Mouse (Mus musculus) lung, postnatal 10 days (tissue): ENCODE results near the gene Ccdc17.

Experiments
- DNase-seq: peaks from one replicate; pipeline ENCODE4 v3.0.0; 2021

The Ccdc17 gene

DNA sequence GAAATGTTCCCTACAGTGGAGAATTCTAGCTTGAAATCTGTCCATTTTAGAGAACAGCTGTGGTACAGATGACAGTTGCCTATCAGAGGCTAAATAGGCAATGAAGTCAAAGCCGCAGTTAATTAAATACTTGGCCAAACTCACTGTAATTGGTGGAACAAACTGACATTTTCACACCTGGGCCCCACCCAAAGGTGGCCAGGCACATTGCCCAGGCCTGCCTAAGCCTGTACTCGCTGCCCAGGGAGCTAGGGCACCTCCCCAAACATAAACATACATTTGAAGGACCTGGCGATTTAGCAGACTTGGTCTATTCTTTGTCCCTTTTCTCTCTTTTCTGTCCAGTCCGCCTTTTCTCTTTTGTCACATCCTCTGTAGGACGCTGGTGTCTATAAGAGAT, at the start of gene Ccdc17:
TSS of gene Ccdc17 (plus strand) at position 276 of the 400 bp plus-strand sequence.
- peak; percentile 3 for DNase-seq

DNA sequence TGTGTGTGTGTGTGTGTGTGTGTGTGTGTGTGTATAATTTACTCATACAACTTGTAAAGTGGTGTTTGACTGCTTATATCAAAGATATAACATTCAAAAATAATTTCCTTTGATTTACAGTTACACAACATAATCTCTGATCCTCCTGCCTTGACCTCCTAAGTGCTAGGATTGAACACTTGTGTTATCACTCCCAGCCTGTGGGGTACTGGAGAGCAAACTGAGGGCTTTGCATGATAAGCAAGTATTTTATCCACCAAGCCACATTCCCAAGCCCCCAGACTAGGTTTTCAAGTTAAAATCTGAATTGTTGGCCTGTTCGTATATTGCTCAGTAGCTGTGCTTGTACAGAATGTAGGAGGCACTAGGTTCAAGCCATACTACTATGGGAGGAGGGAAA, 46.0 kb upstream of the Ccdc17 start:
- no peak for DNase-seq

DNA sequence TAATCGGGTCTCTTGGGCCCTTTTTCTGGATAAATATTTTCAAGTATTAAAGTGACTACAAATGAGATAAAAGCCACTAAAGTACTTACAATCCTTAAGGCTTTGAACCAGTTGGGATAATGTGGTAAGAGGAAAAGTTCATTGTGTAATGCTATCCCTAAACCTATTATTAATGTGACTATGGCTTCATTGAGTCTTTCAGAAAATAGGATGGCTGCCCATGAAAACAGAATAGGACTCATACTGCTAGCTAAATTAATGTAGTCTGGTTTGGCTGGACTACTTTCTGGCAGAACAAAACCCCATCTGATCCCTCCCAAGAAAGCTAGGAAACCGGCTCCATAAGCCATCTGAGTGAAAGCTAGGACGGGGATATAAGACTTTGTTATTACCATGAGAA, 43.4 kb upstream of the Ccdc17 start:
- DNase-seq = no peak

DNA sequence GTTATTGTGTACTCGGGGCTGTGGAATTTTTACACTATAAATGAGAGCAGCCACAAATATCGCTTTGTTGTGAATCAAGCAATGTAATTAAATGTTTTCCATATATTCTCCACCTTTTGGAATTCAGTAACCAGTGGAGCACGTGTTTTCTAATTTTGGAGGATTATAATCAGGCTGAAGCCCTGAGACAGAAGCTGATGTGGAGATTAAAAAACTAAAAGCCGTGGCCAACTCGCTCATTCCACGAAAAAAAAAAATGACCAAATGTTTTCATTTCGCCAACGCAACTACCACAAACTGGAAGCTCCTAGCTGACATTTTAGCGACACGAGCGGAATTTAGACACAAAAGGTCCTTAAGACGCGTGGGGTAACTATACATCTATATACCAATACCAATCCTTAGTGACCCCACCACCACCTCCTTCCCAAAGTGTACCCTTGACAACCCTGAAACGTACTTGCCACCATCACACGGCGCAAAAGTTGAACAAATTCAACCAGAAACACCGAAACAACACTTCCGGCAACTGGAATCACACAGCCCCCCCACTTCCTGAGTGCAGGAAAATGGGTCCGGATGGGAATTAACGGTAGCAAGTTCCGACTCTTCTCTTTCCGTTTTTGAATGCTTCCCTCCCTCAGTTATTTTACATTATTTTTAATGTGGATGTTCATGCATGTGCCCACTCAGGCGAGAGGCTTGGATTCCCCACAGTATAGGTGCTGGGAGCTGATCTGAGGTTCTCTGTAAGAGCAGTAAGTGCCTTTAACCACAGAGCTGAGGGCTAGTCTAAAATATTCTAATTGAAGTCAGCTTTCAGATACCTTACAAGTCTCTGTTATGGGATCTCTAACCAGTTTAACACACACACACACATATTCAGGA, 40.8 kb upstream of the Ccdc17 start, which contains the start of gene Tmem69:
TSS of gene Tmem69 (minus strand) at position 524 of the 888 bp plus-strand sequence.
- DNase-seq = peak; percentile 90

DNA sequence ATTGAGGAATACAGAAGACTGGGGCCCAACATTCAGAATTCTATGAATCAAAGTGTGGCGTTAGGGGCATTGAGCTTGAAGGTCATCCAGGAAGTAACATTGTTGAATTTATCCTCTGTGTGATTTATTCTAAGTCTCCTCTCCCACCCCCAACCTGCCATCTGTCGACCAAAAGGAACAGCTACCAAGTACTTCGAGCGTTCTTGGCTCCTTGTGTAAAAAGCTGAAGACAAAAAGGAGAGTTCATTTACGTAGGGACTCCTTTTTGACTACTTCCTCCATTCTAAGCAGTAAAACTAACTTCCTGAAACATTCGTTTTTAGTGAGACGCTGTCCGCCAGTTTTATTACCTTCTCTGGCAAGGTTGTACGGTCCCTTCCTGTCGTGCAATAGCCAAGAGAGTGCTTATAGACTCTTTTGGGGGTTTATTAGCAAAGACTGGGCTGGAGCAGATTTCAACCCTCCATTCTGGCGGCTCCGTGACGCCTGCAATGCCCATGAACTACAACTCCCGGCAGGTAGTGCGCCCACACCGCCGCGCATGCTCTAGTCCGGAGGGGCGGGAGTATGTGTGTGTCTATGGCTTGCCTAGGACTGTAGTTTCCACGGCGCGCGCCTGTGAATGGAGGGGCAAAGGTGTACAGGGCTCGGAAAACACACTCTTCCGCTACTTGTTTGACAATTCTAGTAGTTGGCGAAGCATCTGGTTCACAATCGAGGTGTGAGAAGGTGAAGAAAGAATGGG, 39.7 kb upstream of the Ccdc17 start:
- DNase-seq = peak; percentile 97

DNA sequence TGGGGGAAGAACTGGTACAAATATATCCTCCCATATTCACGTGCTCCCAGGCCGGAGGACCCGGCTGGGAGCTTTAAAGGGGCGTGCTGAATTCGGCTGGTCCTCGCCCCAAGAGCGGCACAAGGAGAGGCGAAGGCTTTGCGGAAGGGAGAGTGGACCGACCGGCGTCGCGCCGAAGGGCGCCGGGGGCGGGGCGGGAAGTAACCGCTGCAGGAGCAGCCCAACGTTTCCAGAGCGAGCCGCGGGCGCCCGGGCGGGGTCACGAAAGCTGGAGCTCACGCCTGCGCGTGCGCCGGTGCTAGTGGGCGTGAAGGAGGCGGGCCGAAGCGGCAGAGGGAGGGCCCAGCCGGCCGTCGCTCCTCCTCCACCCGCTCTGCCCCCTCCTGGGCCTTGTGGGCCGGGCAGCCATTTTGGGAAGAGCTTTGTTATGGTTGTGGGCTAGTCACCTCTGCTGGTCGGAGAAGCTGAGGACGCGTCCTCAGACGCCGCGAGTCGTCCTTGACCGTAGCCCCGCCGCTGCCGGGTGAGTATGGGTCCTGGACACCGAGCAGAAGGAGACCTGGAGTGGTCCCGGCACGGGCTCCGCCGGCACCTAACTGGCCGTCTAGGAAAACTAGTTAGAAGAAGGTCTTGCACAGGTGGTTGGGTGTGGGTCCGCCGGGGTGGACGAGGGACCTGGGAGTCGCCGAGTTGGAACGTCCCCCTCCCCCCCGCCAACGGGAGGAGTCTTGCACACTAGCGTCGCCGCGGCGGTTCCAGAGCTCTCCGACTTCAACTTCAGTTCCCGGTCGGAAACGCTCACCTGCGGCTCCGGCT, 38.9 kb upstream of the Ccdc17 start, which contains the start of gene Gpbp1l1:
TSS of gene Gpbp1l1 (plus strand) at position 353 of the 816 bp plus-strand sequence.
- DNase-seq = peak; percentile 97

DNA sequence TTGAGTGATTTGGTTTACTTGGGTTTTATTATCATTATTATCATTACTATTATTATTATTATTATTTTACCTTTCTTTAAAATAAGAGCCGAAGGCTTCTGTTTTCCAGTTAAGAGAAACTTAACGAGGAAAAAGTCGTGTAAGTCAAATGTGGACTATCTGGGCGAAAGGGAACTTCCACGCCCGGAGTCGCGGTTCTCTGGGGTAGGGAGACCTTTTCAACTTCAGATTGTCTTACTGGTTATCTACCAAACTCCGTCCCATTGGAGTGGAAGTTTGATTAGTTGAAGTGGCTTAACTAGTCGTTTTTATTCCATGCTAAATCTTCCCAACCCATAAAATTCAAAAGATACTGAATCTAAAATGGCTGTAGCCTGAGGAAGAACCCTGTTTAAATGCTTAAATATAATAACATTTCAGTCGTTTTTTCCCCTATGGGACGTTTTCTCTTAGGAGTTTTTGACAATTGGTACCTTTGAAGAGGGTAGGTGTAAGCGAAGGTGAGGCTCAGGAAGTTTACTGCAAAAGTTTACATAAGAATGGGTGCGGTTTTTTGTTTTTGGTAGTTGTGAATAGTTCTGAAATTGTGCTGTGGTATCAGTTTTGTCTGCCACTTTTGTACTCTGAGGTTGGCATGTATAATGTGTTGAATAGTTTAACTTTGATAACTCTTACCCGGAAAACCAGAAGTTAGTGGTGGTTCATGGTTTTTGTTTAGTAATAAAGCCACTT, 38.1 kb upstream of the Ccdc17 start:
- peak; percentile 7 for DNase-seq

DNA sequence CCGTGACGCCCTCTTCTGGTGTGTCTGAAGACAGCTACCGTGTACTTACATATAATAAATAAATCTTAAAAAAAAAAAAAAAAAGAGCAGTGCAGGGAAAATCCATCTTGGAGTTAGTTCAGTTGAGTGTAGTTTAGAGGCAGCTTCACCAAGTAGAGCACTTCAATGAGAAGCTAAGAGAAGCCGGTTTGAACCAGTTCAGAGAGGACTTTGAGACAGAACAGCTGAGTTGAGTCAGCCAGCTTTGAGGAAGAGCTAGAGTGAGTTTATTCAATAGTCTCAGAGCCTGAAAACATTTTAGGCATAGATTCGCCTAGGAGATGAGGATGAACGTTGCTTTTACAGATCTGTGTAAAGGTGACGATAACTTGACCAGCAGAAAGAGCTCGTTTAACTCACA, 661 bp upstream of the Ccdc17 start:
- no peak for DNase-seq

DNA sequence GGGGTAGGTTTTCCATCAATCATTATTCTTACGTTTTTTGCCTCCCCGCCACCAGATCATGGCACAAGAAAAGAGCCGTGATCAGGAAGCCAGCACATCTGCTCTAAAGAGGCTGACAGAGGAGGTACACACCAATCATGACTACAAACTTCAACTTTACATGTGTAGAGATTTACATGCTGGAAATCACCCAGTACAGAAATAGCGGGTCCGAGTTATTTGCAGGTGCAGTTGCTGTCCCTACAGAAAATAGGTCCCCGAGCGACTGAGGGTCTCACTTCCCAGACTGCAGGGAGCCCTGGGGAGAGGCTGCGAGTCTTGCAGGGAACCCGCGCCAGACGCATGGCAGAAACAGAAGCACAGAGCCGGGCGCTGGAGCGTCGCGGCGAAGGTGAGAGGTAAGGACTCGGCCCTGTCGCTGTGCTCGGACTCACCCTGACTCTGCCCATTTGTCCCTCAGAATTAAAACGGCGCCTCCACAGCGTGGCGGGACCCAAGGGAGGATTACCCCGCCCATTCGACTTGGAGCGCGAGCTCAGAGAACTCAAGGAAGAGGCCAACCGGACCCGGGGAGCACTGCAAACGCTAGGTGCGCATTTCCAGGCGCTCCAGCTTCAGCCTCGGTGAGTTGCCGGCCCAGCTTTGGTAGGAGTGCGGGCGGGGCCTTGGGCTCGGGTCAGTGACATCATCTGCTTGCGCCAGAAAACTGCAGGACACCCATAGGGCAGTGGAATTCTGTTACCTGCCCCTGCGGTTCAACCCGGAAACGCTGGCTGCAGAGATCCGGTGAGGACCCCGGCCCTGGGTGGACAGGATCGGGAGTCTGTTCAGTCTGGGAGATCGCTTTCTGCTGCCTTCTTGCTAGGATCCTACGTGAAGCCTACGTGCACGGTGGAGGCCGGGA, 776 bp downstream of the Ccdc17 start:
- DNase-seq = peak; percentile 93

DNA sequence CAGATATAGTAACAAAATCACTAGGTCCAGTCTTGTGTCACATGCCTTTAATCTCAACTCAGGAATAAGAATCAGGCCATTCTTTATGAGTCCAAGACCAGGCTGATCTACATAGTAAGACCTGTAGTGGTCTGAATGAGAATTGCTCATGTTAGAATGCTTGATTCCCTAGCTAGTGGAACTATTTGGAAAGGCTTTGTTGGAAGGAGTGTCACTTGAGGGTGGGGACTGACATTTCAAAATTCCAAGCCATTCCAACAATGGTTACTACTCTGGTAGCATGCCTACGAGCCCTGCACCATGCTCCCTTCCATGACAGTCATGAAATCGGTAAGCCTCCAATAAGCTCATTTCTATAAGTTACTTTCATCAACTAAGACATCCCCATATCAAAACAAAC, 16.2 kb downstream of the Ccdc17 start:
- DNase-seq = no peak

DNA sequence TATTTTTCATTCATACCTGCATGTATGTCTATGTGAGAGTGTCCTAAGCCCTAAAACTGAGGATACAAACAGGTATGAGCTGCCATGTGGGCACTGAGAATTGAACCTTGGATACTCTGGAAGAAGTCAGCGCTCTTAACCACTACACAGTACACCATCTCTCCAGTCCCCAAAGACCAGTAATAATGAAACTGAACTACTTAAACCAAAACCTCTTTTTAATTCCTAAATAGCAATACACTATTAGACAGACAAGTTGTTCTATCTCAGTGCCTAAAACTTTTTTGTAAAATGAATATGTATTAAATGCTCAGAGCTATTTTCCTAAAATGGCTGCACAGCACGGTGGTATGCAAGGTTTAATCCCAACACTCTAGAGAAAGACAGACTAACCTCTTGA, 18.8 kb downstream of the Ccdc17 start:
- DNase-seq = no peak

DNA sequence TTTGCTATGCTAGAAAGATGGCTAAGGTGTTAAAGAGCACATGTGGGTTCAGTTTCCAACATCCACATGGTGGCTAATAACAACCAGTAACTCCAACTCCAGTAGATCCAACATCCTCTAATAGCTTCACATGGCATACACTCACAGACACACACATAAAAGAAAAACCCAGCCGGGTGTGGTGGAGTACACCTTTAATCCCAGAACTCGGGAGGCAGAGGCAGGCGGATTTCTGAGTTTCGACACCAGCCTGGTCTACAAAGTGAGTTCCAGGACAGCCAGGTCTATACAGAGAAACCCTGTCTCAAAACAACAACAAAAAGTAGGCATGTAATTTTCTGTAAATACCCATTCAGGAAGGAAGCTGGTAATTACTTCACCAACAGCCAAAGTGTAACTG, 28.4 kb downstream of the Ccdc17 start:
- DNase-seq = no peak

DNA sequence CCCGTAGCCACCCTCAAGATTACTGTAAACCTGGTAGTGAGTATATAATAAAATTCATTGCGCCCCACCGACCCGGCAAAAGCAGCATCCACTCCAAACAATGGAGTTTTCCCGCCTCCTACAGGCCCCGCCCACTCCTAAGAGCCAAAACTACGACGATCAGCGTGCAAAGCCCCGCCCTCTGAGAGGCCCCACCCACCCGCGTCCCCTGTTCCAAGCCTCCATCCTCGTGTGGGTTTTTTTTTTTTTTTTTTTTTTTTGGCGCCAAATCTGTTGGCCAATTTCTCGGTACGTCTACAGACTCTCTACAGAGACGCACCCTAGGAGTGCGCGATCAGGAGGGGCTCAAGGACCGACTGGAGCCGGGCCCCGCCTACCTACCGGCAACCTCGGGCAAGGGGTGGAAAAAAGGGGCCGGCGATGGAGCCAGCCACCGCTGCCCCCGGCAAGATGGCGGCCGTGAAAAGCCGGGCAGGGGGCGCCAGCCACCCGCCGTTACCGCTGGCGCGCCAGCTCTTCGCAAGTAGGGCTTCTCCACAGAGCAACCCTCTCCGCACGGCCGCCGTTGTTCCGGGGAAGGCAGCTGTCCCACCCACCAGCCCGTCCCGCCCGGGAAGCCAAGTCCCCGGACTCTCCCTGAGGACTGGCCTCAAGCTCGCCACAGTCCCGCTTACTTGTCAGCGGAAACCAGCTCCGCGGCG, 30.4 kb downstream of the Ccdc17 start:
- DNase-seq = peak; percentile 90

DNA sequence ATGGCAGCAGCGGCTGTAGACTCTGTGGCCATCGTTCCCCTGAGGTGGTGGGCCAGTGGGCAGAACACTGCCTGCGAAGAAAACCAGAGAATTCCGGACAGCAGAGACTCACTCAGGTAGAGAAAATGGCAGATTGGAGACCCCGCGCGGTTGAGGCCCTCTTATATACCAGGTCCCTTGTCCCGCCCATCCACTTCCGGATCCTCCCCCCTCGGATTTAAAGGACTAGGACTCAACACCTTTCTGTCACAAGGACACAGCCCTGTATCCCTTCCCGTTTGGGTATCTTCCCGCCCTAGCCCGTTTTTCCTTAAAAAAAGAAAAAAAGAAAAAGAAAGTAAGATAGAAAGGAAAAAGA, 30.9 kb downstream of the Ccdc17 start:
- peak; percentile 95 for DNase-seq

DNA sequence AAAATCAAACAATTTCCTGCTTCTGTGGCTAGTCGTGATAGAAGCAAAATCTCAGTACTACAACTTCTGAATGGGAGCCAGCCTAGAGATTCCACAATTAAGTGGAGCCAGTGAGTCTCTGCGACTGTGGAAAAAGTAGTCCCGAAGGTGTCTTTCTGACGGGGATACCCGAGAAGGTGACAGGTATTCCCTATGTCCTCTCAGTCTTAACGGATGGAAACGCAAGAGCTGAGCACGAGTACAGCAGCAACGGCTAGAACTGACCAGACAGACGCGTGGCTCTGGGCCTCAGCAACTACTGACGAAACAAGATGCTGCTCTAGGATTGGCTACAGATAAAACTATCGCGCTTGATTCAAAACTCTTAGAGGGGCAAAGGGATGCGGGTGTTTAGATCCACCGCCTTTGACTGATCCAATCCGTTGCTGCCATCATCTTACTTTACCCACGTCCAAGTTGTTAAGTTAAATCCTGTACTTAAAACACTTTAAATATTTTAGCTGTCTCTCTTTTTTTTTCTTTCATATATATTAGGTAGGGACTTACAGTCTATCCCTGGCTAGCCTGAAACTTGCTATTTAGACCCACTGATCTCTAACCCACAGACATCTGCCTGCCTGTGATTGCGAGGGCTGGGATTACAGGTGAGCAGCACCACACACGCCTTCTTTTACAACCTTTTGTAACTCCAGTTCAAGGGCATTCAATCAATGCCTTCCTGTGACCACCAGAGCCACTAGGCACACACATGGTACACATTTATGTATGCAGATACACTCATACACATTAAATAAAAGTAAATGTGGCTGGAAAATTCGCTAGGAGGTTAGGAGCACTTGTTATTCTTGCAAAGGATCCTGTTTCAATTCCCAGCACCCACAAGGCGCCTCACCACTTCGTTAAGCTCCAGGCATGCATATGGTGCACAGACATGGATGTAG, 31.5 kb downstream of the Ccdc17 start, which contains the start of gene Nasp:
TSS of gene Nasp (minus strand) at position 220 of the 941 bp plus-strand sequence.
- DNase-seq = peak; percentile 91

DNA sequence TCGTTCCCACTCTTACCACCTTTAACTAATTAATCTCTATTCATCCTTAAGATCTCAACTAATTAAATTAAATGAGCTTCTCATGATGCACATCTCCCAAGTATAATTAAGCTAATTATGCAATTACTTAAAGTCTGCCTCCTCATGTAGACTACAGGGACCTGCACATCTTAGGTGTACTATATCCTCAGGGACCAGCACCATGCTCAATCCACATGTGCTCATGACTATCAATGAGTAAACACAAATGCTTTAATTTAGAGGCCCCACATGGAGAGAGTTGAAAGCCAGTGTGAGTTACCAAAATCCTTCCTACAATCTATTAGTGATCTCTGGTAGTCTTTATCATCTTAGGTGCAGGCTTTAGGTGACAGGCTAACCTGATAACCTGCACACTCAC, 38.7 kb downstream of the Ccdc17 start:
- no peak for DNase-seq

DNA sequence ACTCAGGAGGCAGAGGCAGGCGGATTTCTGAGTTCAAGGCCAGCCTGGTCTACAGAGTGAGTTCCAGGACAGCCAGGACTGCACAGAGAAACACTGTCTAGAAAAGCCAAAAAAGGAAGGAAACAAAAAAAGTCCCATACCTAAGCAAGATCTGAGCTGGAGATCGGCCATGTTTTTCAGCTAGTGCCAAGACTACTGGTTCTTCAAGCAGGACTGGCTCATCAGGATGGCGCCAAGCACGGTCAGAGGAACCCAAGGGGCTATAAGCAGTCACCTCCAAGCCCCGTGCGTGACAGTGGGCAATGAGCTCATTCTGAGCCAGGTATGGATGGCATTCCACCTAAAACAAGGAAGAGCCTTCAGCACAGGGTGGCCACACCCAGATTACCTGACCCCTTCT, 42.4 kb downstream of the Ccdc17 start:
- no peak for DNase-seq

DNA sequence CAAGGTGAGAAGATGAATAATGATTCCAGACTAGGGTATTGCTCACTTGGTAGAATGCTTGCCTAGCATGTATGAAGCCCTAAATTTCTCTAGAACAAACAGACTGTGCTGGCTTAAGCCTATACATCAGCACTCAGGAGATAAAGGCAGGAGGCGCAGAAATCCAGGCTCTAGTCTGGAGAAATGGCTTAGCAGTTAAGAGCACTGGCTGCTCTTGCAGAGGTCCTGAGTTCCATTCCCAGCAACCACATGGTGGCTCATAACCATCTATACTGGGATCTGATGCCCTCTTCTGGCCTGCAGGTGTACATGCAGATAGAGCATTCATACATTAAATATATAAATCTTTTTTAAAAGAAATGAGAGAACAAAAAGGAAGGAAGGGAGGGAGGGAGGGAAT, 45.6 kb downstream of the Ccdc17 start:
- DNase-seq = no peak

DNA sequence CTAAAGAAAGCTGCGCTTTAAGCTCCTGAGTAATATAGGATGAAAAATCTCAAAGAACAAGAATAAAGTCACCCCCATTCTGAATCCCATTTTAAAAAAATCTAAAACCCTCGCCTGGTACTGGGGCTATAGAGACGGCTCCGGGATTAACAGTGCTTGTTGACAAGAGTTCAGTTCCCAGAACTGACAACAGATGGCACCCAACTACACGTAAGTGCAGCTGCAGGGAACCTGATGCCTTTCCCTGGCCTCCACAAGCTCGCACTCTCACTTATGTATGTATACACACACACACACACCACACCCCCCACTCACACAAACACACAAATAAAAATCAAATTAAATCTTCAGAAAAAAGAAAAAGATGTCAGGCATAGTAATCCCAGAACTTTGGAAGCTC, 47.9 kb downstream of the Ccdc17 start:
- peak; percentile 43 for DNase-seq
